Mouse (Mus musculus) gastrocnemius, adult 8-10 months (tissue): ENCODE results near the gene Olfr1286. TPM values are rescaled to one million over a fixed set of nuclear protein-coding genes. Genes with fewer than 3 reads are reported as not detected.

Experiments used
- DNase-seq, 2 experiments: peaks; one replicate each; pipeline ENCODE4 v3.0.0; 2022; ENCODE audit warnings: low spot score in 2 of 2
- total RNA-seq, 4 experiments: library from RNA; stranded (reverse); gene quantifications; 2 replicates each; pipeline ENCODE4 v1.2.4; 2022

The Olfr1286 gene
- total RNA-seq, result not detected

- no peak for DNase-seq
Measured at GRCm38 (mm10) chr2:111422931-111423330, at the start of gene Olfr1286. TSS of gene Olfr1286 (minus strand) at chr2:111423115.

- DNase-seq, result no peak
Measured at GRCm38 (mm10) chr2:111448842-111449241, 25.9 kb upstream of the Olfr1286 start, which contains the start of gene Olfr1287. TSS of gene Olfr1287 (plus strand) at chr2:111449142.

GRCm38 (mm10) chr2:111375222-111375621, 47.7 kb downstream of the Olfr1286 start, which contains the start of gene Olfr1284:
TSS of gene Olfr1284 (plus strand) at chr2:111375522.
- no peak for DNase-seq

Other genes with a start within 250 kb of the Olfr1286 start
- not detected for gene 4930430A15Rik, start 193.5 kb downstream of the Olfr1286 start, total RNA-seq
- not detected for gene Olfr1275, start 187.8 kb downstream of the Olfr1286 start, total RNA-seq
- gene Olfr1276, start 168.6 kb downstream of the Olfr1286 start, total RNA-seq, result not detected
- gene Olfr1277, start 149.0 kb downstream of the Olfr1286 start, total RNA-seq, result not detected
- not detected for gene Olfr1278, start 133.0 kb downstream of the Olfr1286 start, total RNA-seq
- gene Olfr1279, start 122.5 kb downstream of the Olfr1286 start, total RNA-seq, result not detected
- not detected for gene Olfr1280, start 109.1 kb downstream of the Olfr1286 start, total RNA-seq
- gene Olfr1281, start 96.6 kb downstream of the Olfr1286 start, total RNA-seq, result not detected
- gene Olfr1282, start 87.0 kb downstream of the Olfr1286 start, total RNA-seq, result not detected
- not detected for gene Olfr1283, start 56.3 kb downstream of the Olfr1286 start, total RNA-seq
- not detected for gene Olfr1284, start 47.6 kb downstream of the Olfr1286 start, total RNA-seq
- gene Olfr1287, start 26.0 kb upstream of the Olfr1286 start, total RNA-seq, result not detected
- not detected for gene Olfr1288, start 51.0 kb upstream of the Olfr1286 start, total RNA-seq
- not detected for gene Olfr1289, start 57.7 kb upstream of the Olfr1286 start, total RNA-seq
- not detected for gene Olfr1290, start 70.7 kb upstream of the Olfr1286 start, total RNA-seq
- not detected for gene Olfr1291-ps1, start 74.1 kb upstream of the Olfr1286 start, total RNA-seq
- gene Olfr1293-ps, start 102.1 kb upstream of the Olfr1286 start, total RNA-seq, result not detected
- gene Olfr1294, start 117.2 kb upstream of the Olfr1286 start, total RNA-seq, result not detected
- gene Olfr1295, start 146.6 kb upstream of the Olfr1286 start, total RNA-seq, result not detected
- gene Olfr1297, start 203.4 kb upstream of the Olfr1286 start, total RNA-seq, result not detected
- not detected for gene Olfr1298, start 226.1 kb upstream of the Olfr1286 start, total RNA-seq
- not detected for gene Olfr1299, start 238.3 kb upstream of the Olfr1286 start, total RNA-seq